Mouse (Mus musculus) G1E (cell line): ENCODE measurements at regions not wholly inside any gene's neighbourhood (a gene's known extent, or its start where the extent isn't known, plus 50 kb on each side); places are given as distances from the start of the nearest gene placed in this dataset.

Experiments used
- CTCF ChIP-seq: IDR thresholded peaks from 2 replicates; pipeline ENCODE4 v1.5.1; 2012; ENCODE audit warnings: low read depth, low read length, inconsistent platforms, mixed read lengths
- GATA1 ChIP-seq: IDR thresholded peaks from 2 replicates; pipeline ENCODE4 v1.6.1; 2012; ENCODE audit warnings: borderline replicate concordance, low read length, inconsistent platforms, mixed read lengths
- GATA2 ChIP-seq: IDR thresholded peaks from 2 replicates; pipeline ENCODE4 v1.6.1; 2012; ENCODE audit warnings: low read depth, low read length, inconsistent platforms, borderline replicate concordance
- POLR2AphosphoS5 ChIP-seq: IDR thresholded peaks from 2 replicates; pipeline ENCODE4 v1.6.1; 2012; ENCODE audit warnings: low read depth, low read length, inconsistent platforms; ENCODE audit not compliant: insufficient replicate concordance
- TAL1 ChIP-seq: conservative IDR thresholded peaks from 2 replicates; pipeline ENCODE4 v1.6.1; 2012; ENCODE audit warnings: low read depth, low read length, inconsistent platforms, mixed read lengths

- no peak for TF ChIP-seq CTCF
- no peak for TF ChIP-seq TAL1
- no peak for TF ChIP-seq GATA2
- no peak for TF ChIP-seq GATA1
- TF ChIP-seq POLR2AphosphoS5: no peak
Measured at GRCm38 (mm10) chr2:143199583-143200249, 121.4 kb downstream of the Otor start.
